Mouse (Mus musculus) ES-E14 (cell line): Measurements from ENCODE around the gene Aqp2.

Experiments
- CHD2 ChIP-seq: IDR thresholded peaks from 2 replicates; pipeline ENCODE4 v1.6.1; 2014; ENCODE audit warnings: mild to moderate bottlenecking, low read depth, low read length, inconsistent platforms
- HCFC1 ChIP-seq: IDR thresholded peaks from 2 replicates; pipeline ENCODE4 v1.6.1; 2012; ENCODE audit warnings: low read length, inconsistent platforms, borderline replicate concordance; ENCODE audit not compliant: insufficient read depth
- MAFK ChIP-seq: IDR thresholded peaks from 2 replicates; pipeline ENCODE4 v1.6.1; 2014; ENCODE audit warnings: mild to moderate bottlenecking, low read depth, low read length, inconsistent platforms; ENCODE audit not compliant: insufficient read depth
- ZC3H11A ChIP-seq: IDR thresholded peaks from 2 replicates; pipeline ENCODE4 v1.6.1; 2012; ENCODE audit warnings: low read depth, mild to moderate bottlenecking, inconsistent platforms, low read length, borderline replicate concordance
- ZNF384 ChIP-seq: IDR thresholded peaks from 2 replicates; pipeline ENCODE4 v1.6.1; 2012; ENCODE audit warnings: low read depth, low read length, inconsistent platforms

GRCm38 (mm10) chr15:99611563-99611962 lies 32.7 kb downstream of the Aqp2 start:
- TF ChIP-seq ZNF384 = no peak
- TF ChIP-seq HCFC1 = no peak
- TF ChIP-seq MAFK = no peak
- no peak for TF ChIP-seq CHD2
- TF ChIP-seq ZC3H11A = no peak
